Mouse (Mus musculus): ENCODE measurements at regions not wholly inside any gene's neighbourhood (a gene's known extent, or its start where the extent isn't known, plus 50 kb on each side); places are given as distances from the start of the nearest gene placed in this dataset.
"Not testable (repeated sequence)": the region's sequence is repeated elsewhere in the genome, so short reads cannot be mapped to it uniquely, and the experiment has no call there.

GRCm38 (mm10) chr12:15653357-15653763 lies 163.4 kb downstream of the Trib2 start:
- no peak for DNase-seq (ENCODE audit: low spot score)

- no peak for DNase-seq (ENCODE audit: low spot score)
Measured at GRCm38 (mm10) chr12:15651293-15651692, 165.4 kb downstream of the Trib2 start.

GRCm38 (mm10) chr12:15649906-15650305 lies 166.8 kb downstream of the Trib2 start:
- no peak for DNase-seq (ENCODE audit: low spot score)

GRCm38 (mm10) chr12:15649226-15649625 lies 167.5 kb downstream of the Trib2 start:
- DNase-seq (ENCODE audit: low spot score), result no peak

- DNase-seq (ENCODE audit: low spot score), result no peak
Measured at GRCm38 (mm10) chr12:15644074-15644672, 172.5 kb downstream of the Trib2 start.

- peak; percentile 17 for DNase-seq (ENCODE audit: low spot score)
Measured at GRCm38 (mm10) chr12:15643669-15644068, 173.1 kb downstream of the Trib2 start.

GRCm38 (mm10) chr12:15640320-15640719 lies 176.4 kb downstream of the Trib2 start:
- DNase-seq (ENCODE audit: low spot score), result no peak

GRCm38 (mm10) chr12:15629971-15630370 lies 186.8 kb downstream of the Trib2 start:
- no peak for DNase-seq (ENCODE audit: low spot score)

- DNase-seq (ENCODE audit: low spot score), result no peak
Measured at GRCm38 (mm10) chr12:15619521-15619920, 197.2 kb downstream of the Trib2 start.

GRCm38 (mm10) chr12:15617312-15617711 lies 199.4 kb downstream of the Trib2 start:
- DNase-seq (ENCODE audit: low spot score), result peak; percentile 17

GRCm38 (mm10) chr12:15611847-15612580 lies 204.7 kb downstream of the Trib2 start:
- no peak for DNase-seq (ENCODE audit: low spot score)

- no peak for DNase-seq (ENCODE audit: low spot score)
Measured at GRCm38 (mm10) chr12:15607091-15607490, 209.6 kb downstream of the Trib2 start.

GRCm38 (mm10) chr12:15606095-15606494 lies 210.6 kb downstream of the Trib2 start:
- DNase-seq (ENCODE audit: low spot score), result no peak

- no peak for DNase-seq (ENCODE audit: low spot score)
Measured at GRCm38 (mm10) chr12:15604630-15605029, 212.1 kb downstream of the Trib2 start.

- DNase-seq (ENCODE audit: low spot score), result no peak
Measured at GRCm38 (mm10) chr12:15603885-15604284, 212.8 kb downstream of the Trib2 start.

GRCm38 (mm10) chr12:15603319-15603718 lies 213.4 kb downstream of the Trib2 start:
- no peak for DNase-seq (ENCODE audit: low spot score)

GRCm38 (mm10) chr12:15594704-15595103 lies 222.0 kb downstream of the Trib2 start:
- DNase-seq (ENCODE audit: low spot score), result no peak

- not testable (repeated sequence) for DNase-seq (ENCODE audit: low spot score)
Measured at GRCm38 (mm10) chr12:15587864-15588263, 228.9 kb downstream of the Trib2 start.

- DNase-seq (ENCODE audit: low spot score), result no peak
Measured at GRCm38 (mm10) chr12:15586706-15587442, 229.8 kb downstream of the Trib2 start.

GRCm38 (mm10) chr12:15585845-15586244 lies 230.9 kb downstream of the Trib2 start:
- no peak for DNase-seq (ENCODE audit: low spot score)

GRCm38 (mm10) chr12:15584721-15585120 lies 232.0 kb downstream of the Trib2 start:
- no peak for DNase-seq (ENCODE audit: low spot score)

GRCm38 (mm10) chr12:15566785-15567109 lies 250.0 kb downstream of the Trib2 start:
- DNase-seq (ENCODE audit: low spot score), result no peak
